10 mouse cellular contexts compared by ENCODE assay signal in the genomic region with DNA sequence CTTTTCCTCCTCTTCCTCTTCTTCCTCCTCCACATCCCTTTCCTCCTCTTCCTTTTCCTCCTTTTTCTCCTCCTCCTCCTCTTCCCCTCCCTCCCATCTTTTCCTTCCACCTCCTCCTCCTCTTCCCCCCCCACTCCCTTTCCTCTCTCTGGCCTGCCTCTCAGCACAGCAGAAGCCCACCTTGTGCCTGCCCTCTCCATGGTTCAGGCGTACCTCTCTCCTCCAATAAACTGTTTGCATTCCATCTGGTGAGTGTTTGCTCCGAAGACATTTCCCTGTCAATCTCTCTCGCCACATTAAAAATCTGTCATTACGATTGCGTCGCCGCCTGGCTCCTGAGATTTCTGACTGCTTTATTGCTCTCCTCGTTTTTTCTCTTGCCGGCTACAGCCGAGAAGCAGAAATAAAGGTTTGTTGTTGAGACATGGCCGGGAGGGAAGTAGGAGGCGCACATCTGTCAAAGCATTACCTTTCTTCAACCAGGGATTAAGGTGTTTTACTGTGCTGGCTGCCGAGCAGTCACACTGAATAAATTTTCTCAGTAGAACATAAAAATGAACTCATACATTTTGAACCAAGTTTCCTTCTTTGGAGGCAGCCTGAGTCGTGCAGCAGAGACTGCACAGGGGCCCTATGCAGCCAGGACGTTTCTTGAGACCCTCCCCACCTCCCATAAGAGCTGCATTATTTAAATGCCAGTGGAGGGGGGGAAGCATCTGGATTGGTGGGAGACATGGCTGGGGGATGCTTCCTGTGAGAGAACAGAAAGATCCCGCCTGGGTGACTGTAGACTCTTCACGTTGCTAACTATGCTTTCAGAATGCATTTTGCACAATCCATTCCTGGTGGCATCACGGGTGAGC.
DNase-seq lines count a peak whose midpoint lies in the region; ATAC-seq and TF ChIP-seq lines count a peak whose summit lies in the region.
"Had no signal": no experiment of that assay in that cellular context is flagged by ENCODE, and none has a peak within 500 bp of the region (broad histone marks: within the 10 kb centered on the region; RNA-seq: fewer than 3 reads in every experiment).

No protein-coding gene starts in this region.

- DNase-seq in intestine, embryonic 14.5 days (ENCODE audit: low spot score), result peak; percentile 53
- DNase-seq in embryonic facial prominence, embryonic 11.5 days (ENCODE audit: low spot score), result peak; percentile 30
- peak; percentile 18 for DNase-seq in hindlimb bud, embryonic 11.5 days (ENCODE audit: extremely low spot score, low read depth, low spot score)
- DNase-seq in midbrain, embryonic 14.5 days, result peak; percentile 69
- DNase-seq in lung, adult 18-20 months, result no peak
- DNase-seq in gastrocnemius, postnatal 36 days, result no peak
- no peak for DNase-seq in heart, postnatal 36 days
- DNase-seq: adrenal gland, postnatal 10 days had no signal

- no peak overlapping the region for H3K27ac ChIP-seq in intestine, embryonic 14.5 days (ENCODE audit: low read depth)
- H3K27ac ChIP-seq in intestine, postnatal 0 days (ENCODE audit: low read depth, low read length), result no peak overlapping the region
- no peak overlapping the region for H3K27ac ChIP-seq in embryonic facial prominence, embryonic 11.5 days (replicated peaks; ENCODE audit: low read depth, low read length)
- peak overlapping the region; percentile 53 for H3K27ac ChIP-seq in midbrain, embryonic 14.5 days (replicated peaks; ENCODE audit: low read depth, low read length)

- TF ChIP-seq CTCF in intestine, postnatal 0 days (IDR thresholded peaks at IDR 0.05; ENCODE audit: low read depth), result no peak

- 0 out of 2 replicates have a peak, but pooled peaks cover 2% of the 10 kb centered on the region for H3K9me3 ChIP-seq in intestine, embryonic 14.5 days (ENCODE audit: control insufficient read depth, low read length)
- no peaks in the 10 kb centered on the region for H3K9me3 ChIP-seq in intestine, postnatal 0 days (ENCODE audit: control insufficient read depth)
- H3K9me3 ChIP-seq in embryonic facial prominence, embryonic 11.5 days (replicated peaks; ENCODE audit: control insufficient read depth, low read length), result no peaks in the 10 kb centered on the region
- no peaks in the 10 kb centered on the region for H3K9me3 ChIP-seq in midbrain, embryonic 14.5 days (ENCODE audit: control insufficient read depth, low read length)

- WGBS in intestine, embryonic 14.5 days, result 18% methylated on average over 18 of the region's 18 CpGs
- WGBS in intestine, postnatal 0 days, result 24% methylated on average over 18 of the region's 18 CpGs
- 51% methylated on average over 18 of the region's 18 CpGs for WGBS in embryonic facial prominence, embryonic 11.5 days
- 48% methylated on average over 18 of the region's 18 CpGs for WGBS in midbrain, embryonic 14.5 days

- peaks cover 4% of the 10 kb centered on the region; the same call in 1 of the 2 replicates for H3K4me1 ChIP-seq in intestine, embryonic 14.5 days (replicated peaks; ENCODE audit: control insufficient read depth, insufficient read depth, low read length)
- no peaks in the 10 kb centered on the region for H3K4me1 ChIP-seq in intestine, postnatal 0 days (replicated peaks; ENCODE audit: control insufficient read depth, insufficient read depth, low read length)
- no peaks in the 10 kb centered on the region for H3K4me1 ChIP-seq in embryonic facial prominence, embryonic 11.5 days (ENCODE audit: control insufficient read depth, insufficient read depth, low read length)
- 0 out of 2 replicates have a peak, but pooled peaks cover 5% of the 10 kb centered on the region for H3K4me1 ChIP-seq in midbrain, embryonic 14.5 days (ENCODE audit: control insufficient read depth, insufficient read depth, low read length)

- peak overlapping the region; percentile 34 for H3K4me2 ChIP-seq in intestine, embryonic 14.5 days (ENCODE audit: low read length)
- no peak overlapping the region for H3K4me2 ChIP-seq in intestine, postnatal 0 days (replicated peaks; ENCODE audit: low read depth)
- no peak overlapping the region for H3K4me2 ChIP-seq in embryonic facial prominence, embryonic 11.5 days (ENCODE audit: low read depth, low read length)
- H3K4me2 ChIP-seq in midbrain, embryonic 14.5 days (ENCODE audit: low read length), result peak overlapping the region; percentile 24

- intact Hi-C loops in gastrocnemius, postnatal 36 days (cut with DNase I), result no loop called here
- intact Hi-C loops in heart, postnatal 36 days (cut with DNase I), result no loop called here

- no peaks in the 10 kb centered on the region for H3K27me3 ChIP-seq in intestine, embryonic 14.5 days (replicated peaks; ENCODE audit: control insufficient read depth, insufficient read depth, low read length)
- H3K27me3 ChIP-seq in intestine, postnatal 0 days (replicated peaks; ENCODE audit: control insufficient read depth, insufficient read depth, low read length), result no peaks in the 10 kb centered on the region
- no peaks in the 10 kb centered on the region for H3K27me3 ChIP-seq in embryonic facial prominence, embryonic 11.5 days (ENCODE audit: control insufficient read depth, insufficient read depth, low read length)
- H3K27me3 ChIP-seq in midbrain, embryonic 14.5 days (ENCODE audit: control insufficient read depth, insufficient read depth, low read length), result no peaks in the 10 kb centered on the region

- no peak for ATAC-seq in intestine, embryonic 14.5 days (replicated peaks; ENCODE audit: low FRiP score, low TSS enrichment, low read depth)
- ATAC-seq in intestine, postnatal 0 days, result no peak
- ATAC-seq in embryonic facial prominence, embryonic 11.5 days (replicated peaks; ENCODE audit: insufficient number of reproducible peaks, low FRiP score, low TSS enrichment, low read depth), result no peak
- no peak; the same call in 1 of the 2 replicates for ATAC-seq in midbrain, embryonic 14.5 days (ENCODE audit: low FRiP score, low TSS enrichment)

- no peak overlapping the region for H3K9ac ChIP-seq in intestine, embryonic 14.5 days (ENCODE audit: low read length)
- H3K9ac ChIP-seq in intestine, postnatal 0 days (ENCODE audit: low read depth, low read length), result no peak overlapping the region
- peak overlapping the region; percentile 18; the same call in 1 of the 2 replicates for H3K9ac ChIP-seq in embryonic facial prominence, embryonic 11.5 days (replicated peaks; ENCODE audit: low read length)
- H3K9ac ChIP-seq in midbrain, embryonic 14.5 days (replicated peaks; ENCODE audit: low read length), result no peak overlapping the region; the same call in 1 of the 2 replicates

- H3K4me3 ChIP-seq in intestine, embryonic 14.5 days (ENCODE audit: low read depth, low read length), result no peak overlapping the region
- no peak overlapping the region for H3K4me3 ChIP-seq in intestine, postnatal 0 days (ENCODE audit: low read depth, low read length)
- H3K4me3 ChIP-seq in embryonic facial prominence, embryonic 11.5 days (ENCODE audit: low read depth, low read length), result no peak overlapping the region
- no peak overlapping the region for H3K4me3 ChIP-seq in midbrain, embryonic 14.5 days (replicated peaks; ENCODE audit: low read depth, low read length)
- H3K4me3 ChIP-seq: erythroblast, embryonic 14.5 days had no signal

- H3K36me3 ChIP-seq in intestine, embryonic 14.5 days (ENCODE audit: control insufficient read depth, insufficient read depth, low read length), result no peaks in the 10 kb centered on the region
- H3K36me3 ChIP-seq in intestine, postnatal 0 days (ENCODE audit: control insufficient read depth, insufficient read depth), result no peaks in the 10 kb centered on the region
- no peaks in the 10 kb centered on the region for H3K36me3 ChIP-seq in embryonic facial prominence, embryonic 11.5 days (replicated peaks; ENCODE audit: control insufficient read depth, insufficient read depth, low read depth, low read length)
- H3K36me3 ChIP-seq in midbrain, embryonic 14.5 days (ENCODE audit: control insufficient read depth, insufficient read depth, low read length), result no peaks in the 10 kb centered on the region

Comparison
In these comparisons a context has a peak if more than half of its experiments do, and no peak if none do; other contexts are left out.
1. H3K4me2 ChIP-seq: peak in intestine, embryonic 14.5 days (single experiment) and midbrain, embryonic 14.5 days (single experiment); none in intestine, postnatal 0 days (single experiment) and embryonic facial prominence, embryonic 11.5 days (single experiment).
2. DNase-seq: peak in intestine, embryonic 14.5 days (single experiment), embryonic facial prominence, embryonic 11.5 days (single experiment), hindlimb bud, embryonic 11.5 days (single experiment) and midbrain, embryonic 14.5 days (single experiment); none in lung, adult 18-20 months (0 of 2), gastrocnemius, postnatal 36 days (0 of 2) and heart, postnatal 36 days (0 of 2).